Comparison of ENCODE assay signal across 20 mouse cellular contexts in the genomic region with DNA sequence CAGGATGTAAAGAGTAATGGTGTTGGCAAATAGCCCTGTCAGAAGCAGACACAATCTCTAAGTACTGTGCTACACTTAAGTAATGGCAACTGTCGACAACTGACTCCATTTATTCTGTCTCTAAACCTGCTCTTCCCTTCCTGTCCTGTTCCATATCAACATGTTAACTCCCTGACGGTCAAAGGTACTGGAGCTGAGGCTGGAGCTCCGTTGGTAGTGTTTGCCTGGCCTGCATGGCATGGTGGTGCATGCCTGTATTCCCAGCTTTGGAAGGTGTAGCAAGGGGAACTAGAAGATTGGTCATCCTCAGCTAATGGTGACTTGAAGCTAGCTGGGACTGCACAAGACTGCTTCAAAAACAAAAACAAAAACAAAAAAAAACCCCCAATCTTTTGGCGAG.
"Had no signal": no experiment of that assay in that cellular context is flagged by ENCODE, and none has a peak within 500 bp of the region (broad histone marks: within the 10 kb centered on the region; RNA-seq: fewer than 3 reads in every experiment).

No protein-coding gene starts in this region.

- H3K27me3 ChIP-seq: limb, embryonic 12.5 days; limb, embryonic 15.5 days; midbrain, embryonic 13.5 days had no signal

- H3K9me3 ChIP-seq: limb, embryonic 12.5 days; limb, embryonic 15.5 days; midbrain, embryonic 13.5 days had no signal

- H3K4me3 ChIP-seq: limb, embryonic 12.5 days; limb, embryonic 15.5 days; midbrain, embryonic 13.5 days had no signal

- H3K36me3 ChIP-seq: limb, embryonic 12.5 days; limb, embryonic 15.5 days; midbrain, embryonic 13.5 days had no signal

- ATAC-seq: liver, postnatal 0 days; lung, postnatal 0 days; midbrain, embryonic 13.5 days; midbrain, embryonic 16.5 days had no signal

- H3K4me1 ChIP-seq: limb, embryonic 12.5 days; midbrain, embryonic 13.5 days had no signal

- DNase-seq: kidney, postnatal 14 days; kidney, postnatal 4 days; left cerebral cortex, postnatal 4 days; liver, postnatal 0 days; lung, embryonic 14.5 days; right cerebral cortex, adult 18-20 months; right cerebral cortex, postnatal 14 days; right cerebral cortex, postnatal 4 days; thymus, adult 2 months; thymus, postnatal 14 days; thymus, postnatal 4 days had no signal

- H3K4me2 ChIP-seq: limb, embryonic 12.5 days; limb, embryonic 15.5 days; liver, embryonic 11.5 days; lung, embryonic 14.5 days; midbrain, embryonic 13.5 days had no signal

- H3K27ac ChIP-seq: limb, embryonic 12.5 days; limb, embryonic 15.5 days; liver, embryonic 14.5 days; macrophage; midbrain, embryonic 13.5 days; stomach, postnatal 0 days had no signal

- H3K9ac ChIP-seq: limb, embryonic 12.5 days; limb, embryonic 15.5 days; liver, embryonic 14.5 days; liver, postnatal 0 days; lung, embryonic 14.5 days; midbrain, embryonic 13.5 days had no signal
